Mouse (Mus musculus) cerebellum, adult 2 months (tissue): ENCODE measurements around the gene Tfrc.

ENCODE experiments used
- CTCF ChIP-seq: fragments of 200-500 bp; IDR thresholded peaks from 2 replicates; pipeline ENCODE4 v1.5.1; 2011; ENCODE audit warnings: low read depth, mild to moderate bottlenecking, control low read depth, low read length, moderate library complexity, borderline replicate concordance; ENCODE audit not compliant: insufficient read depth
- POLR2A ChIP-seq: fragments of 200-500 bp; IDR thresholded peaks from 2 replicates; pipeline ENCODE4 v1.6.1; 2011; ENCODE audit warnings: low read length, control low read depth, borderline replicate concordance; ENCODE audit not compliant: insufficient read depth

DNA sequence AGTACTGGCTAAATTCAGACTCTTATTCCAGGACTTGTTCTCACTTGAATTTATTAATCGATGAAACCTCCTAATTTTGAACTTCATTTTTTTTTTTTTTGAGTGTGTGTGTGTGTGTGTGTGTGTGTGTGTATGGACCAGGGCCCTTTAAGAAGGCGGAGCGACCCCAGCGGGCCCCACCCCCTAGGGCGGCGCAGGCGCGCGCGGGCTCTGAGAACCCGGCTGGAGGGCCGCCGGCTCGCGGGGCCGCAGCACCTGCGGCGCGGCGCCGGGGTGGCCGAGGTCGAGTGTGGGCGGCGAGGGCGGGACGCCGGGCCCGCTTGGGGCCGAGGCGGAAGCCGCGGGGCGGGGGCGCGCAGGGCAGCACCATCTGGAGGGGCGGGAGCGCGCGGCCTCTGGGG, 34.9 kb downstream of the Tfrc start, which contains the start of gene Tnk2:
- TF ChIP-seq CTCF (no peak), POLR2A (peak; percentile 51)
